Mouse (Mus musculus) lung, adult 2 months (tissue): ENCODE results near the gene Gm15448.
"Not testable (repeated sequence)": the region's sequence is repeated elsewhere in the genome, so short reads cannot be mapped to it uniquely, and the experiment has no call there.

Experiments used
- CTCF ChIP-seq: fragments of 200-500 bp; IDR thresholded peaks from 2 replicates; pipeline ENCODE4 v1.5.1; 2011; ENCODE audit warnings: mild to moderate bottlenecking, low read length, control low read depth; ENCODE audit not compliant: insufficient read depth
- POLR2A ChIP-seq: fragments of 200-500 bp; IDR thresholded peaks from 2 replicates; pipeline ENCODE4 v1.6.1; 2011; ENCODE audit warnings: low read depth, mild to moderate bottlenecking, control low read depth, low read length, borderline replicate concordance; ENCODE audit errors: extremely low read depth

GRCm38 (mm10) chr7:3837854-3838253, 12.4 kb upstream of the Gm15448 start:
- not testable (repeated sequence) for TF ChIP-seq CTCF, POLR2A
